Mouse (Mus musculus) G1E (cell line): ENCODE measurements around the gene Vstm4. TPM values are rescaled to one million over a fixed set of nuclear protein-coding genes. Genes with fewer than 3 reads are reported as not detected.

Source experiments
- ATAC-seq: 2 replicates; pipeline ENCODE4 v1.8.0; 2016; ENCODE audit warnings: mild to moderate bottlenecking; ENCODE audit not compliant: insufficient number of reproducible peaks, poor library complexity, low FRiP score, severe bottlenecking; ENCODE audit errors: extremely low read depth
- DNase-seq: peaks from one replicate; pipeline ENCODE4 v3.0.0; 2012; ENCODE audit warnings: low spot score
- H3K27me3 ChIP-seq: 2 replicates; pipeline ENCODE4 v1.6.1; 2012; ENCODE audit warnings: mild to moderate bottlenecking, low read length, inconsistent platforms; ENCODE audit not compliant: insufficient read depth
- H3K36me3 ChIP-seq: replicated peaks from 2 replicates; pipeline ENCODE3; 2012; ENCODE audit warnings: mild to moderate bottlenecking, inconsistent platforms
- H3K4me1 ChIP-seq: 2 replicates; pipeline ENCODE4 v1.6.1; 2012; ENCODE audit warnings: low read depth, low read length, inconsistent platforms, mixed read lengths; ENCODE audit not compliant: insufficient read depth
- H3K4me3 ChIP-seq: 2 replicates; pipeline ENCODE4 v1.5.1; 2012; ENCODE audit warnings: low read depth, mild to moderate bottlenecking, inconsistent platforms, low read length, moderate library complexity, mixed read lengths
- H3K9me3 ChIP-seq: replicated peaks from 2 replicates; pipeline ENCODE4 v1.6.1; 2012; ENCODE audit warnings: inconsistent platforms
- CTCF ChIP-seq: IDR thresholded peaks from 2 replicates; pipeline ENCODE4 v1.5.1; 2012; ENCODE audit warnings: low read depth, low read length, inconsistent platforms, mixed read lengths
- GATA1 ChIP-seq: IDR thresholded peaks from 2 replicates; pipeline ENCODE4 v1.6.1; 2012; ENCODE audit warnings: borderline replicate concordance, low read length, inconsistent platforms, mixed read lengths
- GATA2 ChIP-seq: IDR thresholded peaks from 2 replicates; pipeline ENCODE4 v1.6.1; 2012; ENCODE audit warnings: low read depth, low read length, inconsistent platforms, borderline replicate concordance
- POLR2AphosphoS5 ChIP-seq: IDR thresholded peaks from 2 replicates; pipeline ENCODE4 v1.6.1; 2012; ENCODE audit warnings: low read depth, low read length, inconsistent platforms; ENCODE audit not compliant: insufficient replicate concordance
- TAL1 ChIP-seq: conservative IDR thresholded peaks from 2 replicates; pipeline ENCODE4 v1.6.1; 2012; ENCODE audit warnings: low read depth, low read length, inconsistent platforms, mixed read lengths
- polyA plus RNA-seq: library from polyadenylated mRNA; stranded (reverse); fragments of >175 nt; gene quantifications from 2 replicates; pipeline ENCODE4 v1.2.3, GENCODE M21; 2012
- total RNA-seq, 2 experiments: library from RNA; stranded (forward) in 1 of 2; stranded (reverse) in 1 of 2; fragments of 200-1000 nt in 1 of 2; fragments of >200 nt in 1 of 2; fragmentation: Nextera tagmentation in 1 of 2; gene quantifications; 2 replicates each; pipeline ENCODE4 v1.2.3; 2014 to 2017

The Vstm4 gene
- total and polyA plus RNA-seq, 3 experiments = 0.05 TPM; not detected in 2

DNA sequence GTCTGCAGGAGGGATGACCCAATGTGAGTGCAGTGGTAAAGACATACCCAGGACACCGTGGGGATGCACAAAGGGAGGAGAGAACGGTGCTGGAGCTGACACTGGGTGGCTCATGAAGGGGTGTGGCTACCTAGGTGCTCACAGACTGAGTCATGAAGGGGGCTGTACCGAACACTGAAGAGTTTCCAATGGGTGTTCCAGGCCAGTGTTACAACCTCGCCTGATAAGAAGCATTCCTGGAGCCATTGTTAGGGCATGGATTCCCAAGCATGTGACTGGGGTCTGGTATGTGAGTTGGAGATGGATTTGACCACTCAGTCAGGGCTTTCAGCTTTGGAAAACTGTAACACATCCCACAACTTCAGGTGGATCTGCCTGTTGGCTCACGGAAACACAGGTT lies 15.4 kb downstream of the Vstm4 start:
- no peaks in the 10 kb centered on the region for H3K36me3 ChIP-seq
- ATAC-seq = no peak
- no peaks in the 10 kb centered on the region for H3K27me3 ChIP-seq
- H3K4me3 ChIP-seq = no peak overlapping the region
- H3K4me1 ChIP-seq = no peaks in the 10 kb centered on the region
- TF ChIP-seq GATA2 = no peak
- no peak for TF ChIP-seq CTCF
- TF ChIP-seq TAL1 = no peak
- no peak for TF ChIP-seq GATA1
- TF ChIP-seq POLR2AphosphoS5 = no peak
- no peak for DNase-seq
- peaks cover 42% of the 10 kb centered on the region for H3K9me3 ChIP-seq

DNA sequence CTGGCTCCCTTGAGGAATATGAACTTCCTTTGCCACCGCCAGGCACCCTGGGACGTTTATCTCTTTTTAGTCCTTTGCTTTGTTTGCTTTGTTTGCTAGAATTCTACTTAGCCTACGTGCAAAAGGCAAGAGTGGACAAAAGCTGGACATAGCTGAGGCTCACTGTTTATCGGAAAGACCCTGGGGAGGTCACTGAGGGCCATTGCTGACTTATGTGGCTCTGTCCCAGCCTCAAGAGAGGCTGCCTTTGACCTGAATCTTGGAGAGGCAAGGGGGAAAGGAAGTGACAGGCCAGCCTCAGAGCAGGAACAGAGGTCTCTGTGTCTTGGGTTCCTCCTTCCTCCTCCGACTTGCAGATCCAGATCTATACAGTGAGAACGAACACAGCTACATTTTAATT lies 21.0 kb downstream of the Vstm4 start:
- H3K4me1 ChIP-seq = no peaks in the 10 kb centered on the region
- DNase-seq (no peak), ATAC-seq (no peak)
- H3K9me3 ChIP-seq = peaks cover 58% of the 10 kb centered on the region
- H3K27me3 ChIP-seq = no peaks in the 10 kb centered on the region
- H3K36me3 ChIP-seq = no peaks in the 10 kb centered on the region
- no peak for TF ChIP-seq POLR2AphosphoS5
- TF ChIP-seq CTCF = no peak
- TF ChIP-seq GATA2 = no peak
- no peak for TF ChIP-seq GATA1
- TF ChIP-seq TAL1 = no peak
- H3K4me3 ChIP-seq = no peak overlapping the region

DNA sequence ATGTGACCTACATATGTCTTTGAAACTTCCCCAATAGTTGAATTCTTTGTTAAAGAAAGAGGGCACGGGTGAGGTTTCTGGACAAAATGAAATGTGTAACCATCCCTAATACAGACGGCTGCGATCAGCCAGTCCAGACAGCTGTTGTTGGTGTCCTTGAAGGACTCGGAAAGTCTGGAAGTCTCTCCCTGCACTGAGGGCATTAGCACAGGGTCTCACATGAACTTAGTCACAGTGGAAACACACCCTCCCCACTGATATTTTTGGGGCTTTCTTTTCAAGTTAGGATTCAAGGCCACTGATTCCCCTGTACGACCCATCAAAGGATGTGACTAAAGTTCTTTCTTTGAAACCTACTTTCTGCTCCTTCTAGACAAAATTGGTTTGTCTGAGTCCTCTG lies 23.8 kb downstream of the Vstm4 start:
- no peaks in the 10 kb centered on the region for H3K27me3 ChIP-seq
- no peaks in the 10 kb centered on the region for H3K4me1 ChIP-seq
- no peak overlapping the region for H3K4me3 ChIP-seq
- no peak for TF ChIP-seq GATA2
- TF ChIP-seq GATA1 = no peak
- no peak for TF ChIP-seq POLR2AphosphoS5
- no peak for TF ChIP-seq CTCF
- no peak for TF ChIP-seq TAL1
- DNase-seq = no peak
- peaks cover 64% of the 10 kb centered on the region for H3K9me3 ChIP-seq
- no peak for ATAC-seq
- no peaks in the 10 kb centered on the region for H3K36me3 ChIP-seq

- TF ChIP-seq TAL1 (no peak), GATA2 (no peak), POLR2AphosphoS5 (no peak), GATA1 (no peak), CTCF (no peak)
Measured at GRCm38 (mm10) chr14:32881693-32882092, 25.1 kb downstream of the Vstm4 start.

GRCm38 (mm10) chr14:32888876-32889674 lies 32.5 kb downstream of the Vstm4 start:
- Histone ChIP-seq H3K4me1 (no peaks in the 10 kb centered on the region), H3K4me3 (no peak overlapping the region), H3K36me3 (no peaks in the 10 kb centered on the region), H3K9me3 (peaks cover 45% of the 10 kb centered on the region), H3K27me3 (no peaks in the 10 kb centered on the region)
- no peak for ATAC-seq
- no peak for DNase-seq
- TF ChIP-seq GATA2 (no peak), CTCF (no peak), GATA1 (no peak), POLR2AphosphoS5 (no peak), TAL1 (no peak)

More at GRCm38 (mm10) chr14:32881693-32882092, 25.1 kb downstream of the Vstm4 start:
- ATAC-seq (no peak), DNase-seq (no peak)
- Histone ChIP-seq H3K4me1 (no peaks in the 10 kb centered on the region), H3K9me3 (peaks cover 57% of the 10 kb centered on the region), H3K4me3 (no peak overlapping the region), H3K36me3 (no peaks in the 10 kb centered on the region), H3K27me3 (no peaks in the 10 kb centered on the region)

GRCm38 (mm10) chr14:32894341-32894853 lies 37.8 kb downstream of the Vstm4 start:
- DNase-seq (no peak), ATAC-seq (no peak)
- no peaks in the 10 kb centered on the region for H3K36me3 ChIP-seq

More at GRCm38 (mm10) chr14:32894341-32894853, 37.8 kb downstream of the Vstm4 start:
- Histone ChIP-seq H3K4me1 (no peaks in the 10 kb centered on the region), H3K27me3 (no peaks in the 10 kb centered on the region), H3K9me3 (peaks cover 72% of the 10 kb centered on the region), H3K4me3 (no peak overlapping the region)
- no peak for TF ChIP-seq POLR2AphosphoS5
- no peak for TF ChIP-seq CTCF
- no peak for TF ChIP-seq TAL1
- no peak for TF ChIP-seq GATA2
